In genomic region chr6:145950626-145951025, GRCm38 (mm10) we compare ENCODE assay signal across 25 mouse cellular contexts. TPM values are rescaled to one million over a fixed set of nuclear protein-coding genes. Genes with fewer than 3 reads are reported as not detected.
DNase-seq lines count a peak whose midpoint lies in the region; ATAC-seq and TF ChIP-seq lines count a peak whose summit lies in the region.
"Had no signal": no experiment of that assay in that cellular context is flagged by ENCODE, and none has a peak within 500 bp of the region (broad histone marks: within the 10 kb centered on the region; RNA-seq: fewer than 3 reads in every experiment).

No protein-coding gene starts in this region.

- TF ChIP-seq EP300 in heart, adult 2 months (IDR thresholded peaks at IDR 0.05; ENCODE audit: insufficient read depth, low read depth, low read length): no peak

- peaks cover 2% of the 10 kb centered on the region; the same call in 1 of the 2 replicates for H3K79me2 ChIP-seq in heart, adult 2 months (replicated peaks; ENCODE audit: control insufficient read depth, insufficient read depth, low read length)

- 0 out of 2 replicates have a peak, but pooled peaks have one; percentile 16 for ATAC-seq in intestine, embryonic 16.5 days
- no peak for ATAC-seq in intestine, embryonic 15.5 days
- ATAC-seq: CD4-positive, CD25-positive, alpha-beta regulatory T cell, adult 4 months; forebrain, embryonic 16.5 days; hindbrain, embryonic 16.5 days; inflammation-experienced regulatory T-cells, adult 6 months had no signal

- WGBS in heart, adult 2 months: 67% methylated on average over 5 of the region's 5 CpGs
- WGBS in intestine, embryonic 16.5 days: 71% methylated on average over 5 of the region's 5 CpGs
- 67% methylated on average over 5 of the region's 5 CpGs for WGBS in intestine, embryonic 15.5 days

- H3K36me3 ChIP-seq in heart, adult 2 months (ENCODE audit: control insufficient read depth, insufficient read depth, low read length): peaks cover 7% of the 10 kb centered on the region; the same call in 1 of the 2 replicates
- H3K36me3 ChIP-seq in intestine, embryonic 16.5 days (ENCODE audit: control insufficient read depth, insufficient read depth, low read length): no peaks in the 10 kb centered on the region
- no peaks in the 10 kb centered on the region for H3K36me3 ChIP-seq in intestine, embryonic 15.5 days
- H3K36me3 ChIP-seq: embryonic facial prominence, embryonic 12.5 days; forebrain, embryonic 12.5 days; G1E had no signal

- no peak overlapping the region for H3K4me2 ChIP-seq in intestine, embryonic 16.5 days (ENCODE audit: low read depth, low read length)
- no peak overlapping the region for H3K4me2 ChIP-seq in intestine, embryonic 15.5 days (replicated peaks)
- H3K4me2 ChIP-seq: embryonic facial prominence, embryonic 12.5 days; forebrain, embryonic 12.5 days; heart, embryonic 11.5 days had no signal

- no peak for TF ChIP-seq CTCF in heart, adult 2 months (IDR thresholded peaks at IDR 0.05)

- no peak for TF ChIP-seq POLR2A in heart, adult 2 months (IDR thresholded peaks at IDR 0.05; ENCODE audit: insufficient read depth, low read depth, low read length)

- no peaks in the 10 kb centered on the region for H3K27me3 ChIP-seq in heart, adult 2 months (ENCODE audit: control insufficient read depth, insufficient read depth, low read length)
- no peaks in the 10 kb centered on the region for H3K27me3 ChIP-seq in intestine, embryonic 16.5 days (replicated peaks; ENCODE audit: control insufficient read depth, insufficient read depth, low read length)
- H3K27me3 ChIP-seq in intestine, embryonic 15.5 days (replicated peaks): no peaks in the 10 kb centered on the region
- H3K27me3 ChIP-seq: embryonic facial prominence, embryonic 12.5 days; forebrain, embryonic 12.5 days had no signal

- H3K4me1 ChIP-seq in heart, adult 2 months (ENCODE audit: control insufficient read depth, insufficient read depth, low read length): peaks cover 15% of the 10 kb centered on the region
- H3K4me1 ChIP-seq in intestine, embryonic 16.5 days (ENCODE audit: control insufficient read depth, insufficient read depth, low read length): no peaks in the 10 kb centered on the region
- 0 out of 2 replicates have a peak, but pooled peaks cover under 1% of the 10 kb centered on the region for H3K4me1 ChIP-seq in intestine, embryonic 15.5 days (replicated peaks)

- H3K27ac ChIP-seq in heart, adult 2 months: peak overlapping the region; percentile 61
- no peak overlapping the region for H3K27ac ChIP-seq in intestine, embryonic 16.5 days (ENCODE audit: low read length)
- no peak overlapping the region for H3K27ac ChIP-seq in intestine, embryonic 15.5 days
- H3K27ac ChIP-seq: embryonic facial prominence, embryonic 12.5 days; forebrain, embryonic 12.5 days had no signal

- H3K4me3 ChIP-seq in heart, adult 2 months: no peak overlapping the region
- H3K4me3 ChIP-seq in intestine, embryonic 16.5 days (ENCODE audit: low read length): no peak overlapping the region
- no peak overlapping the region for H3K4me3 ChIP-seq in intestine, embryonic 15.5 days (replicated peaks)
- H3K4me3 ChIP-seq: embryonic facial prominence, embryonic 12.5 days; forebrain, embryonic 12.5 days had no signal

- intact Hi-C loops in heart, adult 2 months (cut with DNase I): no loop called here
- intact Hi-C loops in heart, postnatal 10 days (cut with DNase I): loop anchor here (10.0 kb wide), 1 partner anchor 324 kb away; no protein-coding TSS in a partner anchor

- no peak for DNase-seq in heart, adult 2 months
- DNase-seq in heart, postnatal 10 days: no peak
- DNase-seq in NIH3T3 (ENCODE audit: low read depth): peak; percentile 58
- peak; percentile 70 for DNase-seq in skeletal muscle tissue, adult 2 months (ENCODE audit: low read depth, low spot score)
- no peak for DNase-seq in thymus, postnatal 10 days (ENCODE audit: low spot score in 2 of 2)
- DNase-seq: adrenal gland, postnatal 10 days; B cell, adult 2 months; cerebellum, adult 11 months; cerebellum, adult 8-10 months; cerebellum, postnatal 14 days; embryo, embryonic 11 days; heart, postnatal 14 days; kidney, adult 18-20 months; kidney, postnatal 10 days had no signal

- no peak overlapping the region for H3K9ac ChIP-seq in heart, adult 2 months (ENCODE audit: low read depth, low read length)
- no peak overlapping the region for H3K9ac ChIP-seq in intestine, embryonic 16.5 days (ENCODE audit: low read depth, low read length)
- H3K9ac ChIP-seq in intestine, embryonic 15.5 days: no peak overlapping the region
- H3K9ac ChIP-seq: embryonic facial prominence, embryonic 12.5 days; forebrain, embryonic 12.5 days had no signal

- H3K9me3 ChIP-seq in intestine, embryonic 16.5 days (ENCODE audit: control insufficient read depth, low read length): no peaks in the 10 kb centered on the region
- H3K9me3 ChIP-seq in intestine, embryonic 15.5 days: no peaks in the 10 kb centered on the region
- H3K9me3 ChIP-seq: embryonic facial prominence, embryonic 12.5 days; forebrain, embryonic 12.5 days had no signal

RNA-seq across cellular contexts. Expression of gene Sspn, which starts 19.2 kb away (rescaled TPM):
- 100 to 1,000 TPM; 104 to 114 TPM for total RNA-seq in heart, adult 2 months (2021)
- 62.1 and 102 TPM in 2 replicates for polyA plus RNA-seq in heart, adult 2 months (2012; rRNA removed)
- total RNA-seq in heart, postnatal 10 days (2021): 100 to 1,000 TPM; 122 to 147 TPM
- polyA plus RNA-seq in intestine, embryonic 16.5 days (2015; fragmentation: Nextera tagmentation; extraction: Ambion mirVana): 6.1 and 6.6 TPM in 2 replicates
- 7.7 and 8.6 TPM in 2 replicates for polyA plus RNA-seq in intestine, embryonic 15.5 days (2015; fragmentation: Nextera tagmentation; extraction: Ambion mirVana)
- total RNA-seq: common myeloid progenitor, adult 5-6 weeks had no signal
- polyA plus RNA-seq: CD4-positive, CD25-positive, alpha-beta regulatory T cell, adult 4 months; G1E had no signal

Comparison
In these comparisons a context has a peak if more than half of its experiments do, and no peak if none do; other contexts are left out.
1. DNase-seq: peak in NIH3T3 (single experiment) and skeletal muscle tissue, adult 2 months (single experiment); none in heart, adult 2 months (0 of 2), heart, postnatal 10 days (0 of 2) and thymus, postnatal 10 days (0 of 2).